Mouse (Mus musculus) C2C12 (cell line): Measurements from ENCODE around the gene Rnf31. TPM values are rescaled to one million over a fixed set of nuclear protein-coding genes. Genes with fewer than 3 reads are reported as not detected.
A peak's percentile ranks its signal among the peaks of the same experiment; 100 is the strongest.

Source experiments
- H3K27me3 ChIP-seq: one replicate; pipeline ENCODE4 v1.6.1; 2011; ENCODE audit not compliant: control insufficient read depth, insufficient read depth, insufficient read length
- H3K36me3 ChIP-seq: one replicate; pipeline ENCODE4 v1.6.1; 2011; ENCODE audit not compliant: control insufficient read depth, insufficient read depth
- H3K4me3 ChIP-seq: one replicate; pipeline ENCODE4 v1.5.1; 2011; ENCODE audit warnings: mild to moderate bottlenecking, control low read depth; ENCODE audit not compliant: poor library complexity, insufficient read depth, severe bottlenecking
- H3K79me2 ChIP-seq: one replicate; pipeline ENCODE4 v1.6.1; 2011; ENCODE audit not compliant: control insufficient read depth, insufficient read depth
- H3K79me3 ChIP-seq: one replicate; pipeline ENCODE4 v1.6.1; 2011; ENCODE audit warnings: low read depth, control low read depth
- H3ac ChIP-seq: one replicate; pipeline ENCODE3; 2011; ENCODE audit warnings: low read depth; ENCODE audit not compliant: control insufficient read depth, insufficient read length
- CEBPB ChIP-seq: IDR thresholded peaks from one replicate; pipeline ENCODE4 v1.6.1; 2011; ENCODE audit warnings: low read depth, mild to moderate bottlenecking, control low read depth, moderate library complexity
- CTCF ChIP-seq: IDR thresholded peaks from one replicate; pipeline ENCODE4 v1.5.1; 2011; ENCODE audit not compliant: control insufficient read depth, insufficient read depth, insufficient read length
- FOSL1 ChIP-seq: IDR thresholded peaks from one replicate; pipeline ENCODE4 v1.8.0; 2011; ENCODE audit warnings: mild to moderate bottlenecking, low read length; ENCODE audit not compliant: poor library complexity, insufficient read depth, severe bottlenecking
- MAX ChIP-seq: IDR thresholded peaks from one replicate; pipeline ENCODE4 v1.6.1; 2011; ENCODE audit warnings: mild to moderate bottlenecking, control low read depth
- MYOD1 ChIP-seq: IDR thresholded peaks from one replicate; pipeline ENCODE4 v1.6.1; 2011; ENCODE audit warnings: low read depth; ENCODE audit not compliant: control insufficient read depth, insufficient read length
- MYOG ChIP-seq: IDR thresholded peaks from one replicate; pipeline ENCODE4 v1.6.1; 2011; ENCODE audit not compliant: control insufficient read depth, insufficient read length; ENCODE audit errors: extremely low read depth
- USF1 ChIP-seq: IDR thresholded peaks from one replicate; pipeline ENCODE4 v1.6.1; 2011; ENCODE audit warnings: low read depth, mild to moderate bottlenecking, control low read depth, moderate library complexity
- polyA plus RNA-seq: library from polyadenylated mRNA; unstranded; fragments of >200 nt; fragmentation: generic; extraction: Trizol; gene quantifications from one replicate; pipeline ENCODE4 v1.2.1, GENCODE M21; 2012; ENCODE audit warnings: missing spikeins

The Rnf31 gene
- polyA plus RNA-seq, 1 experiment = 9.4 TPM

GRCm38 (mm10) chr14:55571760-55572159 lies 19.7 kb upstream of the Rnf31 start:
- H3K36me3 ChIP-seq = peaks cover 6% of the 10 kb centered on the region
- H3K79me3 ChIP-seq = no peaks in the 10 kb centered on the region
- H3K79me2 ChIP-seq = no peaks in the 10 kb centered on the region
- TF ChIP-seq MYOG (no peak), CEBPB (no peak), CTCF (no peak), MAX (no peak), USF1 (no peak), FOSL1 (no peak), MYOD1 (no peak)
- no peaks in the 10 kb centered on the region for H3K27me3 ChIP-seq
- no peak overlapping the region for H3K4me3 ChIP-seq
- no peak overlapping the region for H3ac ChIP-seq

DNA sequence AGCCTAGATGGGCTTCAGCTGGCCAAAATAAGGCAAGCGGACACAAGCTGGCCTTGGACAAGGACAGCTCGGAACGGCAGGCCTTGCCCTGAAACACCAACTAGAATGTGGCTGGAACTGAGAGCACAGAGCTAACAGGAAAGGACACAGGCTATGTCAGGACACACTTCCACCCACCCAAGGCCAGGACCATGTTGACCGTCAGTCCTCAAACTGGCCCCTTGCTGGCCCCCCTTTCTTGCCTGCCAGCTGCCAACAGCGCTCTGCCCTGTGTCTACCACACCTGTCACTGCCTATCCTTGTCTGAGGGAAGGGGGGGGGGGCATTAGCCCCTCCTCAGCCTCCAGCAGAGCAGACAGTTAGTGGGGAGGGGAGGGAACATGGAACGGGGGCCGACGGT lies 16.2 kb upstream of the Rnf31 start, which contains the start of gene Fitm1:
TSS of gene Fitm1 (plus strand) at position 316 of the 400 bp plus-strand sequence.
- H3K27me3 ChIP-seq = no peaks in the 10 kb centered on the region
- TF ChIP-seq USF1 (no peak), CTCF (no peak), MYOG (no peak), CEBPB (no peak)
- no peak within 1 kb of the TSS for H3K4me3 ChIP-seq
- H3K36me3 ChIP-seq = no peaks in the 10 kb centered on the region
- no peaks in the 10 kb centered on the region for H3K79me2 ChIP-seq
- no peaks in the 10 kb centered on the region for H3K79me3 ChIP-seq
- no peak within 1 kb of the TSS for H3ac ChIP-seq

GRCm38 (mm10) chr14:55575711-55576110 lies 15.8 kb upstream of the Rnf31 start:
- Histone ChIP-seq H3K27me3 (no peaks in the 10 kb centered on the region), H3K4me3 (no peak overlapping the region)
- TF ChIP-seq MYOG (no peak), CEBPB (no peak), USF1 (no peak), MYOD1 (no peak), CTCF (no peak), FOSL1 (no peak), MAX (no peak)

GRCm38 (mm10) chr14:55576376-55576775 lies 15.1 kb upstream of the Rnf31 start:
- Histone ChIP-seq H3K79me2 (no peaks in the 10 kb centered on the region), H3K4me3 (no peak overlapping the region), H3K36me3 (peaks cover 2% of the 10 kb centered on the region), H3ac (no peak overlapping the region), H3K79me3 (no peaks in the 10 kb centered on the region), H3K27me3 (no peaks in the 10 kb centered on the region)
- no peak for TF ChIP-seq CEBPB
- no peak for TF ChIP-seq FOSL1
- TF ChIP-seq USF1 = no peak
- TF ChIP-seq MYOD1 = no peak
- no peak for TF ChIP-seq CTCF
- no peak for TF ChIP-seq MAX
- no peak for TF ChIP-seq MYOG

More at GRCm38 (mm10) chr14:55575711-55576110, 15.8 kb upstream of the Rnf31 start:
- H3K79me3 ChIP-seq = no peaks in the 10 kb centered on the region
- no peak overlapping the region for H3ac ChIP-seq
- no peaks in the 10 kb centered on the region for H3K36me3 ChIP-seq
- H3K79me2 ChIP-seq = no peaks in the 10 kb centered on the region

DNA sequence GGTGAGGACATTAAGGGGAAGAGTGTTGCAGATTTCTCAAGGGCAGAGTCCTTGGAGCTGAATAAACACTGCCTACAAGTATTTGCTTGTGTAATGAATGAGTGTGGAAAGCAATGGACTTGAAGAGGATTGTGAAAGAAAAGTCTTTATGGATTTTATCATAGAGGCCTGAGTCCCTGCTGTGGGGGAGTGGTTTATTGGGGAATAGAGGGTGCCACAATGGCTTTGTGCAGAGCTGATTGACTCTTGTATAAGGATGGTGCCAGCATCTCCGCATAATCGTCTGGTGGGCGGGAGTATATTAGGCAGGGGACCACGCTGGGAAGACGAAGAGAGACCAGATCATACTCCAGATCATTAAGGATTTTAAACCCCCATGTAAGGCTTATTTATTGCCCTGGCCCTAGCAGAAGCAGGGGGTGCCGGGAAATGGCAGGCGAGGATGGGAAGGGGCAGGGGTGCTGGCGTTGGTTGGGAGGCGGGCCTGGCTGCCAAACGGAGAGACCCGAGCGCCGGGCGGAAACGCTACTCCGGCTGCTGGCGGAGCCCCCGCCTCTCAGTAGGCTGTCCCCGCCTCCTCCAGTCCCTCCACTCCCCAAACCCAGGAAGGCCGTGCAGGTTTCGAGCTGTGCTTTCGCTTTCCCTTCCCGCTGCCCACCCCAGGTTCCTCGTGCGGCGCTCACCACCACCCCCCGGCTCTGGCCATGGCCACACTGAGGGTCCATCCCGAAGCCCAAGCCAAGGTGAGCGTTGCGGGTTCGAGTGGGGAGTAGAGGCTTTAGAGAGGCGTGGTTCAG lies 13.4 kb upstream of the Rnf31 start, which contains the start of gene Psme1:
TSS of gene Psme1 (plus strand) at position 253 of the 797 bp plus-strand sequence.
- peak within 1 kb of the TSS; percentile 61 for H3K4me3 ChIP-seq
- H3ac ChIP-seq = peak within 1 kb of the TSS; percentile 78
- H3K27me3 ChIP-seq = no peaks in the 10 kb centered on the region
- H3K79me2 ChIP-seq = no peaks in the 10 kb centered on the region
- peaks cover 3% of the 10 kb centered on the region for H3K36me3 ChIP-seq
- TF ChIP-seq CTCF (no peak), MYOD1 (no peak), MYOG (no peak), USF1 (no peak), CEBPB (no peak), FOSL1 (no peak), MAX (no peak)
- no peaks in the 10 kb centered on the region for H3K79me3 ChIP-seq
